Mouse (Mus musculus) left cerebral cortex, adult 2 months (tissue): Measurements from ENCODE around the gene Setx. TPM values are rescaled to one million over a fixed set of nuclear protein-coding genes. Genes with fewer than 3 reads are reported as not detected.
A peak's percentile ranks its signal among the peaks of the same experiment; 100 is the strongest.

ENCODE experiments used
- DNase-seq, 2 experiments: peaks; one replicate each; pipeline ENCODE4 v3.0.0; 2021 to 2022; ENCODE audit warnings: low spot score in 2 of 2, mixed read lengths in 1 of 2; ENCODE audit errors: extremely low spot score in 1 of 2
- H3K27ac ChIP-seq: fragments of 200-600 bp; 2 replicates; pipeline ENCODE4 v1.8.1; 2022
- H3K4me3 ChIP-seq: fragments of 200-600 bp; 2 replicates; pipeline ENCODE4 v1.8.1; 2022
- CTCF ChIP-seq: fragments of 200-600 bp; IDR thresholded peaks from 2 replicates; pipeline ENCODE4 v1.8.1; 2022; ENCODE audit warnings: antibody characterized with exemption, mild to moderate bottlenecking, moderate library complexity
- intact Hi-C: fragments of 180-260 bp; cut with DNase I; formaldehyde crosslinking; loops from one replicate; pipeline ENCODE4 v1.15.1; 2025
- total RNA-seq, 2 experiments: library from RNA; stranded (reverse); gene quantifications; 2 replicates each; pipeline ENCODE4 v1.2.3; 2021

Gene Setx
- total RNA-seq, 2 experiments from 2014 or later = 46.6 to 49.4 TPM

DNA sequence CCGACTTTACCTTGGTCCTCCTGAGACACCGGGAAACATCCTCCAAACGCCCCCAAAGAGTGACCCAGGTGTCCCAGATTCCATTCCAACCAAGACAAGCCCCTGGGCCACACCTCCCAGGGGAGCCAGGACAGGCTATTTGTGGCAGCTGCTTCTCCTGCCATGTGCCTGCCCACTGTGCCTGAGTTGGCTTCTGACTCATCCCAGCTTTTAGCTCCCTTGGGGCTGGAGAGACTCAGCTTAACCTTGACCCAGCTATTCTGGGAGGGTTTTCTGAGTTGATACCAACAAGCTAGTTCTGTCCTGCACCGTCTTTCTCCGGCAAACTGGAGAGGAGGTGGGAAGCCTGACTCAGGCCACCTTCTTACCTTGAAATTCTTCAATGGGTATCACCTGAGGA lies 74.5 kb downstream of the Setx start:
- no peak overlapping the region for H3K27ac ChIP-seq
- intact Hi-C loops = no loop called here
- no peak for DNase-seq
- H3K4me3 ChIP-seq = no peak overlapping the region
- no peak for TF ChIP-seq CTCF

DNA sequence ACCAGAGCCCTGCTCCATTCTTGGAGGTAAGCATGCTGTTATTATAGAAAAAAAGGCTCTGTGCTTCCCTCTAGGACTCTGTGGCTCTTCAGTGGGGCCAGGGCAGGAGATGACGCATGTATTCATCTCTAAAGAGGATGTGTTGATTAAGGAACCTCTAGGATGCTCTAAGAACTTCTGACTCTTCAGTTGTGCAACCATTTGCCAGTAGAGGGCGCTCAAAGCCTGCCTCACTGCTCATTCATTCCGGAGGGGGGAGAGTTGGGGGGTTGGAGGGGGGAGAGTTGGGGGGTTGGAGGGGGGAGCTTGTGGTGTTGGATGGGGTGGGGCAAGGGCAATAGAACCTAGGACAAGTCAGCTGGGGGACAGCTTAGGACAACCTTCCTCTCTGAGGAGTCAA lies 75.9 kb downstream of the Setx start:
- H3K4me3 ChIP-seq = no peak overlapping the region
- intact Hi-C loops = loop anchor here (2.0 kb wide), 3 partner anchors 39 to 405 kb away; no protein-coding TSS in a partner anchor
- TF ChIP-seq CTCF = peak; percentile 55
- H3K27ac ChIP-seq = no peak overlapping the region
- peak in 1 of 2 experiments; percentile 70 for DNase-seq

DNA sequence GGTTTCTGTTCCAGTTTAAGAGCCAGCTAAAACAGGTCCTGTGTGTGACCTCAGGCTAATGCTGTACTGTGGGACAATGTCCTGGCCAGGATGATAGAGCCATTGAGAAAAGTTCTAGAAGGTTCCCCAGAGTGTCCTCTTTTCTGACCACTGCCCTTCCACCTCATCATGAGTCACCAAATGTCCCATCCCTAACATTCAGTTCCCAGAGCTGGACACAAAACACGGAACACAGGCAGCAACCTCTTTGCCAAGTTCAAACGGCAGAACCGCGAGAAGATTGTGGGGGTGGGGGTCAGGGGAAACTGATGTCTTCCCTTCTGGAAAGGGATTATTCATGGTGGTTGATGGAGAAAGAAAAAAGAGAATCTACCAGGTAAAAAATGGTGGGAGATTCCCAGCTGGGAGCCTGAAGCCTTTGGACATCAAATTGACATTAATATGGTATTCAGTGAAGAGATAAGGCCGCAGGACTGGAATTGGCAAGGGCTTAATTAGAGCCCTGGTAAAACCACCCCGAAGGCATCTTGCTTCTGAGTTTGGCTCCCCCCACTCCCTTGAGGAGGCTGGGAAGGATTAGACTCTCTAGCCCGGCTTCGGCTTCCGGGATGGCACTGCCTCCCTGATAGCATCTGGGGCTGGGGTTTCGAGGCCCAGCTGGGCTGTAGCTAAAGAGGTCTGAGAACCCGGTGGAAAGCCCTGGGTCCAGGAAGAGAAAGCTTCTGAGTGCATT lies 77.4 kb downstream of the Setx start:
- DNase-seq = no peak
- Histone ChIP-seq H3K4me3 (no peak overlapping the region), H3K27ac (no peak overlapping the region)
- intact Hi-C loops = loop anchor here (2.0 kb wide), 3 partner anchors 37 to 403 kb away; no protein-coding TSS in a partner anchor
- TF ChIP-seq CTCF = no peak

DNA sequence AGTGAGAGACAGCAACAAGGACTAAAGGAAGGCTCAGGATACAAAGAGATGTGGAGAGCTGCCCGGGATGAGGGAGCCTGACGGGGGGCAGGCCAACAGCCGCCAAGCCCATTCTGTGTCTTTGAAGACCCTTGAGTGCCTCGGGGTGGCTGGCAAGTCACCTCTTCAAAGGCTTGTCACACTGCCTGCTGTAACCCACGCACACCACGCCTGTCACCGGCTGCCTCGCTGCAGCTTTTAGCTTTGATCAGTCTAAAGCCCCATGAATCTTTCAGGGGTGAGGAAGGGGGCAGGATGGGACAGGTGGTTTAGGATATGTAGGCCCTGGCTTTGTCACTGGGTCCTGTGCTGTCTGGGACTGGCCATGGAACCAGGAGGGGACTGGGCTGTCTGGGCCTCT lies 82.2 kb downstream of the Setx start:
- Histone ChIP-seq H3K4me3 (no peak overlapping the region), H3K27ac (no peak overlapping the region)
- intact Hi-C loops = no loop called here
- DNase-seq = no peak
- TF ChIP-seq CTCF = no peak

DNA sequence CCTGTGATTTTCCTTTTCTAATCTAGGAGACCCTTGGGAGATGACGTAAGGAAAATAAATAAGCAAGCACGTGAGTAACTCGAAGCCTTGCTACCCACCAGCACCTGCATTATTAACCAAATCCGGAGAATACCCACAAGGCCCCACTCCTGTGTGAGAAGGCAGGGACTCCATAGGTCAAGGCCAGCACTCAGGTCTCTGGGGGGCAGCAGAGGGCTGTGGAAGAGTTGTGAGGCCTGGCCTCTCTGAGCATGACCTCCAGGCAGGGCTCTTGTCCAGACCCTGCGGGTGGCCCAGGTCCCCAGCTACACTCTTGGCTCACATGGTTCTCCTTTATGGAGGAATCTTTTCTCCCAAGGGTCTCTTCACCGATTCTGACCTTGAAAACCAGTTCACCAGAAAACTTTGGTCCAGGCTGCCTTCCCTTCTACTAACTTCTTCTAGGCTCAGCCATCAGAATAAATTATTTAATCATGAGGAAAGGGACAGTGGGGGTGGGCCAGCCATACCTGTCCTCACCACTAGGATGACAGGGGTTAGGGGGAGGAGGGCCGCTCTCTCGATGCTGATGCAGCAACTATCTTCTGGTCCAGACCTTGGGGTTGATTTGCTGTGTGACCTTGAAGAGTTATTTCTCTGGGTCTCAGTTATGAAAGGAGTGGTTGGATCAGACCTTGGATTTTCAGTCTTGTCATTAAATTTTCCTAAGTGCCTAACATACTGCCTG lies 92.5 kb downstream of the Setx start:
- DNase-seq = peak; percentile 47 to 48
- H3K4me3 ChIP-seq = no peak overlapping the region
- H3K27ac ChIP-seq = no peak overlapping the region
- intact Hi-C loops = loop anchor here (1.0 kb wide), 1 partner anchor 21 kb away; no protein-coding TSS in a partner anchor
- peak; percentile 54 for TF ChIP-seq CTCF

DNA sequence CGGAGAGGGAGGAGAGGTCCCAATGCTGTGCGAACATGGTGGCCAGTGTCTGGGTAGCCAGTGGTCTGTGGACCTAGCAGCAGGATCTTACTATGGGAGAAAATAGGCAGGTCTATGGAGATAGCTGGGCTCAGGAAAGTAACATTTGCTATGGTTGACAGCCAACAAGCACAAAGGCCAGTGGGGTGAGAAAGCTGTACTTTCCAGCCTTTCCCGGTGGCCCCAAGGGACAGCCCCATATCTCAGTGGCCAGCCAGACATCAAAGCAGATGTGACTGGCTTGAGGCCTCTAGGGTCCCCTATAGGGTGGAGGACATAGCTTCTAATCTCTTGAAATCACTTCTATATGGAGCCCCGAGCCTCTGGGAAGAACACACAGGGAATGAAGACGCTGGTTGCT lies 93.1 kb downstream of the Setx start:
- Histone ChIP-seq H3K27ac (no peak overlapping the region), H3K4me3 (no peak overlapping the region)
- intact Hi-C loops = no loop called here
- no peak for TF ChIP-seq CTCF
- no peak for DNase-seq

DNA sequence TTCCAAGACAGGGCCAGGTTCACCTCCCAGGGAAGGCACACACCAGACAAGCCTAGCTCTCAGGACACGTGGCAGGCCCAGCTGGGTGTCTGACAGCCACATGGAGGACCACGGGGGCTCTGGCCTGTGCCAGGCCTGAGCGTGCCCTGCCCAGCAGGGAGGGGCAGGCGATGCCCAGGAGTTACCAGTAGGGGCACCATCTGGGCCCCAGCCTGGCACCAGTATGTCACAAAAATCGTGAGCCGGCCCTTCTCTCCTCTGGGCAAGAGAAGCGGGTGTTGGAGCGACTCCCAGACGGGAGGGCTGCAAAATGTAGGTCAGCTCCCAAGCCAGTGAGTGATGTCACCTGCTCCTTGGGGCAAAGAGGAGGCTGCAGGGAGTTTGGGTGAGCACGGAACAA lies 93.9 kb downstream of the Setx start:
- intact Hi-C loops = no loop called here
- Histone ChIP-seq H3K4me3 (no peak overlapping the region), H3K27ac (peak overlapping the region; percentile 48; the same call in 1 of the 2 replicates)
- peak; percentile 53 for TF ChIP-seq CTCF
- DNase-seq = peak; percentile 50 to 68

DNA sequence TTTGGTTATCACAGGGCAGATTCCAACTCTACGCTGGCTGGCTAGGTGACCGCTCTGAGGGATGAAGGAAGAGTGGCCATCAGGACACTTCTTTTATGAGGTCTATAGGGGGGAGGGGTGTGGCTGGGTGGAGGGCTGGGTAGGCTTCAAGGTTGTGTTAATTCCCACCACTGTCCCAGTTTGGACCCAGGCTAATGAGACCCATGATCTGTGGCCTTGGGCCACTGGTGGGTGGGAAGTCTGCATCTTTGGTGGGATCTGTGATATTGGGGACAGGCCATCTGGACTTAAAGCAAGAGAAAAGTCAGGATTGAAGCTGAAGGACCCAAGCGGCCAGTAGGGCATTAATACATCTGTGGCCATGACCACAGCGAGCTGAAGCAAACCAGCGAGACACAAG lies 94.8 kb downstream of the Setx start:
- intact Hi-C loops = no loop called here
- H3K4me3 ChIP-seq = no peak overlapping the region
- TF ChIP-seq CTCF = no peak
- no peak overlapping the region; the same call in 1 of the 2 replicates for H3K27ac ChIP-seq
- no peak for DNase-seq

DNA sequence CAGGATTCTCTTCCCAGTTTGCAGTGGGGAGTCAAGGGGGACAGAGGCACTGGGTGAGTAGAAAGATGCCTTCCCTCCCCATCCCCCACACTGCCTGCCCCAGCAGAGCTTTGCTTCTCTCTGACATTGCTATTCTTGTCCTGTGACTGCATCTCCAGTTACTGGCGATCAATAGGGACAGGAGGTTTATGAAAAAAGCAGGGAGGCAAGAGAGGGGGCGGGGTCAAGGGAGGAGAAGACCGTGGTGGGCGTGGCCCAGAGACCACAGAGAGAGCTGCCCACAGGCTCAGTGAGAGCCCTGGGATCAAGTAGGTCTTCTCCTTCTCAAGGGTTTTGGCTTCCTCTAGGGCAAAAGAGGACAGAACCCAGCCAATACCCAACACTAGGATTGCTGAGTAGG lies 98.3 kb downstream of the Setx start:
- H3K27ac ChIP-seq = no peak overlapping the region
- no peak for DNase-seq
- TF ChIP-seq CTCF = no peak
- intact Hi-C loops = no loop called here
- H3K4me3 ChIP-seq = no peak overlapping the region

DNA sequence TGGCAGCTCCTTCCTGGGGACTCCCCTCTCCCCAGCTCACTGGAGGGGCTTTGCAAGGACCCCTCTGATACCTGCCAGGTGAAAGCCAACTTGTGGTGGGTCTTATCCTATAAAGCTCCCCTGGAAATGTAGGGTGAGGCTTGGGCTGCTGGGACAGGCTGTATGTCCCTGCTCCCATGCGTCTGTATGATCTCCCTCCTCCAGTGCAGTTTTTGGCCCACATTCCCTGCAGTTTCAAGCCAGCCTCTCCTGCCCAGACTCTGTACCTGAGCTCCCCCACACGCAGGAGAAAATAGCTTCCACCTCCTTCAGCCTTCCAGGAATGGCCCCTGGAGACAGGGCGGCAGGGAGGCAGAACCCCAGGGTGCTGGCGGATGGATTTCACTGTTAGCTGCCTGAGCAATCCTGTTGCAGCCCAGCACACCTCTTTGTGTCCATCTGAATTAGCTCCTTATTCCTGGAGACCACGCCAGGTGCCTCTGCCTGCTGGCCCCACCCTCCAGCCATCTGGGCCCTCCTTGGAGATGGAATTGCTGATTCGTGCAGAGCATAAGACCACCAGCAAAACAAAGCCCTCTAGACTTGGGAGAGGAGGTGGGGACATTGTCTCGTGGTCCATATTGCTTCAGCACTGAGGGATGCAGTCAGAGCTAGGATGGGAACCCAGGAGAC lies 99.7 kb downstream of the Setx start:
- Histone ChIP-seq H3K4me3 (no peak overlapping the region), H3K27ac (peak overlapping the region; percentile 36; the same call in 1 of the 2 replicates)
- intact Hi-C loops = no loop called here
- TF ChIP-seq CTCF = no peak
- no peak for DNase-seq

DNA sequence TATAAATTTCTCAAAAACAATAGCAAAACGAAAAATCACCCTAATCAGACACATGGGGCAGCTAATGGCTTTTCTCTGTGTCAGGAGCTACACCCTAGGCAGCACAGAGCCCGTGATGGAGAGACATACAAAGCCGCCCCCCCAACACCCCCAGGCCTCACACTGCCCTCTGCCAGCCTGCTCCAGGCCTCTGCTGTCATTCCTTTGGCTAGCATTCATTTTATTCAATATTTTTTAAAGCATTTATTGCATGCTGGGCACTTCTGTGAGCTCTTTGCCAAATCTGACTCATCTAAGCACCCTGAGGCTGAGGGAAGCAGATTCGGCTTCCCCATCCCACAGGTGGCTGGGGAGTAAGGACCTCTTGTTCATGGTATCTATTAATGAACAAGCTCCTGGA lies 102.7 kb downstream of the Setx start:
- Histone ChIP-seq H3K4me3 (no peak overlapping the region), H3K27ac (no peak overlapping the region)
- no peak for DNase-seq
- TF ChIP-seq CTCF = no peak
- intact Hi-C loops = no loop called here
